Mouse (Mus musculus) thymus, adult 2 months (tissue): Measurements from ENCODE around the gene Fcrl1.
A peak's percentile ranks its signal among the peaks of the same experiment; 100 is the strongest.

Experiments
- CTCF ChIP-seq: fragments of 200-500 bp; IDR thresholded peaks from 2 replicates; pipeline ENCODE4 v1.5.1; 2012; ENCODE audit warnings: mild to moderate bottlenecking, control low read depth, low read length, moderate library complexity, borderline replicate concordance; ENCODE audit not compliant: control insufficient read depth, poor library complexity, insufficient read depth; ENCODE audit errors: extremely low read depth
- POLR2A ChIP-seq: fragments of 200-500 bp; IDR thresholded peaks from 2 replicates; pipeline ENCODE4 v1.6.1; 2012; ENCODE audit warnings: mild to moderate bottlenecking, low read length, control low read depth, moderate library complexity; ENCODE audit not compliant: control insufficient read depth, poor library complexity, insufficient read depth; ENCODE audit errors: extremely low read depth

DNA sequence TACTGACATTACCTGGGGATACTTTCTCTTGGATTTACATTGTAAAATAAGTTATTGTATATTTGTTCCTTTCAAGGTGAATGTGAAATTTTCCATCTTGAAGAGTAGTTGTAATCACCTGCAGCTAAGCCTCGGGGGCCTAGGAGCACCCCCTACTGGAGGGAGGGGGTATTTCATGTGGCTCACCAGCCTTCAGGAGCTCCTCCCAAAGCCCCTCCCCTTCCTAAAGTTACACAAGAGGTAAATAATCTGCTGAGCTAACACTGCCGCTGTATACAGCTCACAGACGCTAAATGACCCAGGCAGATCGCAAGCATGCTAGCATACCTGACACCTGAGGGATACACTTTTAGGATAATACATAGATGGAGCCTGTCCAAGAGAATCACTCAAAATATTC is 32.0 kb downstream of the Fcrl1 start:
- TF ChIP-seq CTCF (peak; percentile 50; the same call in 1 of the 2 replicates), POLR2A (no peak)
